Comparison of ENCODE assay signal across 7 mouse cellular contexts in genomic region chr8:123185566-123186409, GRCm38 (mm10). TPM values are rescaled to one million over a fixed set of nuclear protein-coding genes. Genes with fewer than 3 reads are reported as not detected.
DNase-seq lines count a peak whose midpoint lies in the region; ATAC-seq and TF ChIP-seq lines count a peak whose summit lies in the region.

Gene Dpep1, plus strand, starts transcription at chr8:123186242.

- H3K4me2 ChIP-seq in kidney, embryonic 16.5 days (replicated peaks; ENCODE audit: low read depth, low read length), result no peak within 1 kb of the TSS; the same call in 1 of the 2 replicates

- no peaks in the 10 kb centered on the region for H3K9me3 ChIP-seq in kidney, embryonic 16.5 days (ENCODE audit: low read length)

- TF ChIP-seq POLR2A in heart, adult 2 months (IDR thresholded peaks at IDR 0.05; ENCODE audit: insufficient read depth, low read depth, low read length), result peak; percentile 36

- H3K4me1 ChIP-seq in heart, adult 2 months (ENCODE audit: control insufficient read depth, insufficient read depth, low read length), result peaks cover 4% of the 10 kb centered on the region
- peaks cover 16% of the 10 kb centered on the region for H3K4me1 ChIP-seq in kidney, embryonic 16.5 days (ENCODE audit: insufficient read depth, low read length)

- WGBS in heart, adult 2 months, result 48% methylated on average over 19 of the region's 19 CpGs
- WGBS in kidney, embryonic 16.5 days, result 17% methylated on average over 19 of the region's 19 CpGs

- peak; percentile 60 for ATAC-seq in kidney, embryonic 16.5 days (ENCODE audit: low FRiP score, low TSS enrichment)
- no peak for ATAC-seq in megakaryocyte progenitor cell, adult 5-6 weeks (replicated peaks; ENCODE audit: poor library complexity)

- intact Hi-C loops in heart, adult 2 months (cut with DNase I), result loop anchor here (5.0 kb wide), 1 partner anchor 38 kb away; no protein-coding TSS in a partner anchor

- no peaks in the 10 kb centered on the region for H3K79me2 ChIP-seq in heart, adult 2 months (replicated peaks; ENCODE audit: control insufficient read depth, insufficient read depth, low read length)

- peak within 1 kb of the TSS; percentile 20 for H3K9ac ChIP-seq in heart, adult 2 months (ENCODE audit: low read depth, low read length)
- peak within 1 kb of the TSS; percentile 23; the same call in 1 of the 2 replicates for H3K9ac ChIP-seq in kidney, embryonic 16.5 days (replicated peaks; ENCODE audit: low read length)

- H3K4me3 ChIP-seq in heart, adult 2 months, result peak within 1 kb of the TSS; percentile 18
- no peak within 1 kb of the TSS for H3K4me3 ChIP-seq in kidney, embryonic 16.5 days (ENCODE audit: low read length)

- H3K27me3 ChIP-seq in heart, adult 2 months (ENCODE audit: control insufficient read depth, insufficient read depth, low read length), result no peaks in the 10 kb centered on the region
- no peaks in the 10 kb centered on the region for H3K27me3 ChIP-seq in kidney, embryonic 16.5 days (ENCODE audit: insufficient read depth, low read length)

- H3K36me3 ChIP-seq in heart, adult 2 months (ENCODE audit: control insufficient read depth, insufficient read depth, low read length), result no peaks in the 10 kb centered on the region
- H3K36me3 ChIP-seq in kidney, embryonic 16.5 days (ENCODE audit: insufficient read depth, low read length), result no peaks in the 10 kb centered on the region

- 0 out of 2 replicates have a peak, but pooled peaks have one; percentile 57 for TF ChIP-seq EP300 in heart, adult 2 months (IDR thresholded peaks at IDR 0.05; ENCODE audit: insufficient read depth, low read depth, low read length)

- TF ChIP-seq CTCF in heart, adult 2 months (IDR thresholded peaks at IDR 0.05), result no peak

- peak within 1 kb of the TSS; percentile 67 for H3K27ac ChIP-seq in heart, adult 2 months
- peak within 1 kb of the TSS; percentile 69 for H3K27ac ChIP-seq in kidney, embryonic 16.5 days (ENCODE audit: low read length)

- peak; percentile 76 for DNase-seq in embryo, embryonic 11 days
- peak; percentile 67 to 78 for DNase-seq in heart, adult 2 months
- DNase-seq in ovary, postnatal 14 days (ENCODE audit: low spot score), result peak; percentile 14
- DNase-seq in cerebellum, adult 11-12 months, result no peak
- no peak for DNase-seq in layer of hippocampus, postnatal 10 days (ENCODE audit: low spot score in 2 of 2)

RNA-seq across cellular contexts. Expression of gene Dpep1, which starts in this region (rescaled TPM):
- 10 to 100 TPM; 35.4 to 55.0 TPM for total RNA-seq in heart, adult 2 months (2021)
- polyA plus RNA-seq in heart, adult 2 months (2012; rRNA removed), result 80.1 and 103 TPM in 2 replicates
- polyA plus RNA-seq in kidney, embryonic 16.5 days (2015; fragmentation: Nextera tagmentation; extraction: Ambion mirVana), result 9.6 and 11.8 TPM in 2 replicates
- total RNA-seq in megakaryocyte progenitor cell, adult 5-6 weeks (2015), result not detected in 2 replicates
- total RNA-seq in megakaryocyte progenitor cell, adult 5-6 weeks (2017), result not detected in 2 replicates
- total RNA-seq in layer of hippocampus, postnatal 10 days (2021), result under 1 TPM; 0.25 to 0.41 TPM

Comparison
In these comparisons a context has a peak if more than half of its experiments do, and no peak if none do; other contexts are left out.
1. RNA of gene Dpep1 (total RNA-seq): 35.4 to 55.0 TPM in heart, adult 2 months; 0.25 to 0.41 TPM in layer of hippocampus, postnatal 10 days and not detected in megakaryocyte progenitor cell, adult 5-6 weeks; every median in the first group is over 10 times any median in the second.
2. DNase-seq: peak in embryo, embryonic 11 days (single experiment), heart, adult 2 months (2 of 2) and ovary, postnatal 14 days (single experiment); none in cerebellum, adult 11-12 months (single experiment) and layer of hippocampus, postnatal 10 days (0 of 2).